Mouse (Mus musculus): ENCODE results near the gene Plekhf1. TPM values are rescaled to one million over a fixed set of nuclear protein-coding genes. Genes with fewer than 3 reads are reported as not detected.

Gene Plekhf1
- polyA plus RNA-seq, 1 experiment from 2014 or later = 1.2 TPM

DNA sequence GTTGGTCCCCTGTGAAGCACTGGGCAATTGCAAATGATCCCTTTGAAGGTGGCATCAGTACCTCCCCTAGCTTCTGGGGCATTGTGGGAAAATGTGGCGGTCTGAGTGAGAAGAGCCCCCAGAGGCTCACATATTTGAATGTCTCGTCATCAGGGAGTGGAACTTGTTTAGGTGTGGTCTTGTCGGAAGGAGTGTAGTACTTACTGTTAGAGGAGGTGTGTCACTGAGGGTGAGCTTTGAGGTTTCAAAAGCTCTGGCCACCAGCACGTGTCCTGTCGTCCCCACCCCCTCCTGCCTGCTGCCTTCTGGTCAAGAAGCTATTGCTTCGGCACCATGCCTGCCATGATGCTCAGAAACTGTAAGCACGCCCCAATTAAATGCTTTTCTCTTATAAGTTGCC lies 12.5 kb downstream of the Plekhf1 start:
- Histone ChIP-seq H3K27me3 (no peaks in the 10 kb centered on the region), H3K9ac (replicated peaks) (no peak overlapping the region), H3K36me3 (no peaks in the 10 kb centered on the region), H3K4me1 (no peaks in the 10 kb centered on the region), H3K4me2 (replicated peaks) (no peak overlapping the region), H3K27ac (replicated peaks) (no peak overlapping the region), H3K4me3 (no peak overlapping the region), H3K9me3 (no peaks in the 10 kb centered on the region)
- ATAC-seq (ENCODE audit: low FRiP score, low read depth) = no peak
- 77% methylated on average over 7 of the region's 7 CpGs for WGBS

DNA sequence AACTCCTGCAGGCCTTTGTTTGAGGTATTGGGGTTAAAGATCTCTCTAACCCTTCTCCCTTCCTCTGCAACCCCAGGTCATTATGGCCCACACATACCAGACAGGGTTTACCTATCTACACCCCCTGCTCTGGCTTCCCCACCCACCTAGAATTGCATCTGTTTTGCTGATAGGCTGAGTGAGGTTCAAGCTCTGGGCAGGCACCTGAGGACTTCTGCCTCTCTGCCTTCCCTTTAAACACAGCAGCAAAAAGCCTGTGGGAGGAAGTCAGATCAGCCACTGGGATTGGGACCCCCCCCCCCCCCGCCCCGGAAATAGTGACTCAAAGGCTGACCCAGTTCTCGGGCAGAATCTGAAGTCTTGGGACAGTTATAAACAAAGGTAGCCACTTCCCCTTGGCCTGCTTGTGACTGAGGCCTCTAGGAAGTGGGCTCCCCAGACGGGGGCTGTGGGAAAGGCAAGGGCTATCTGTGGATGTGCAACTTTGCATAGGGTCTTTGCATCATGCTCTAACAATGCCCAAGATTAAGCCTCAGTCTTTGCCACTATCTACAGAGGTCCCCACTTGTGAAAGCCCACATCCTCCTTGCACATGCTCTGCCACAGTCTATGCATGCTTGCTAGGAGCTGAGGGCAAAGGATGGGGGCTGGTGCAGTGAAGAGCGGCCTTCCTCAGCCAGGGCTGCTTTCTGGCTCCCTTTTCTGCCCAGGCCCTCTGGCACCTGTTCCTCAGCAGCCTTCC lies 13.2 kb downstream of the Plekhf1 start:
- H3K27ac ChIP-seq (replicated peaks) = no peak overlapping the region
- H3K4me1 ChIP-seq = no peaks in the 10 kb centered on the region
- H3K27me3 ChIP-seq = no peaks in the 10 kb centered on the region
- no peak overlapping the region for H3K4me2 ChIP-seq (replicated peaks)
- no peak overlapping the region for H3K9ac ChIP-seq (replicated peaks)
- H3K36me3 ChIP-seq = no peaks in the 10 kb centered on the region
- 84% methylated on average over 5 of the region's 5 CpGs for WGBS
- no peaks in the 10 kb centered on the region for H3K9me3 ChIP-seq
- H3K4me3 ChIP-seq = no peak overlapping the region
- no peak for ATAC-seq (ENCODE audit: low FRiP score, low read depth)

DNA sequence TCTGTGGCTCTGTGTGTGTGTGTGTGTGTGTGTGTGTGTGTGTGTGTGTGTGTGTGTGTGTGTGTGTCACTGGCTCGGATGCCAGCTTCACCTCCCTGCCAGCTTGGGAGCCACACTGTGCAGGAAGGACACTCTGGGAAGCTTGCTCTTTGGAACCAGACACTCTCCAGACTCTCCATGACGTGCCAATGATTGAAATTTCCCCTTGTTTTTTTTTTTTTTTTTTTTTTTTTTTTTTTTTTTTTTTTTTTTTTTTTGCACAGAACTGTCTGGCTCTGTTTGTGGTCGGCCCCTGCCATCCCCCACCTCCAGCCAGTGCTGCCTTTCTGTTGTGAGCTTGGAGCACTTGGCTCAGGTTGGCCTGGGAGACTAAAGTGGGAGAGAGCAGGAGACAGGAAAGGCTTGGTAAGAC lies 15.2 kb downstream of the Plekhf1 start:
- Histone ChIP-seq H3K9ac (replicated peaks) (no peak overlapping the region), H3K27me3 (no peaks in the 10 kb centered on the region), H3K27ac (replicated peaks) (no peak overlapping the region), H3K4me1 (no peaks in the 10 kb centered on the region), H3K36me3 (no peaks in the 10 kb centered on the region), H3K4me2 (replicated peaks) (no peak overlapping the region), H3K4me3 (no peak overlapping the region), H3K9me3 (no peaks in the 10 kb centered on the region)
- no peak for ATAC-seq (ENCODE audit: low FRiP score, low read depth)
- WGBS = 56% methylated on average over 3 of the region's 3 CpGs

DNA sequence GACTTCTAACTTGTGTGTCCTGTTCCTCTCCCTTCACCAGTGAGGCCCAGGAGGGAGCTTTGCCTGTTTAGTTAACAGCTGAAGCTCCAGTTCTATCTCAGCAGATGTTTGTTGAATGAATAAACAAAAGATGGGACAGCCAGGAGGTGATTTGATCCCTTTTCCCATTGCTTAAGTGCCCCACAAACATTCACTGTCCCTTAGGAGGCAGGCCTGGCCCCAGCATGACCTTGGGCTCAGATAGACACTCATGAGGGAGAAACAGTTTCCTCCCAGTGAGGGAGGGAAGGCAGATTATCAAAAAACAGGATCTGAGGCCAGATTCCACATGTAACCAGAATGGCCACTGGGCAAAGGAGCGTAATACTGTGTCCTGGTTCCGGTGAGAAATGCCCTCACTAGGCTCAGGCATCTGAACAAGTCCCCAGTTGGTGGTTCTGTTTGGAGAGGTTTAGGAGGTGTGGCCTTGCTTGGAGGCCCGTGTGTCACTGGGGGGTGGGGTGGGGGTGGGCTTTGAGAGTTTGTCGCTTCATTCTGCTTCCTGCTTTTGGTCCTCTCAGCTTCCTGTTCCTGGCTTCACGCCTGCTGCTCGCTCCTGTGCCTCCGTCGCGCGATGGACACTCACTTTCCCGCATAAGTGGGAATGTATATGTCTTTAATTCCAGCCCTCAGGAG lies 18.2 kb downstream of the Plekhf1 start:
- 75% methylated on average over 11 of the region's 11 CpGs for whole genome bisulfite sequencing
- Histone ChIP-seq H3K27me3 (no peaks in the 10 kb centered on the region), H3K4me3 (no peak overlapping the region), H3K4me2 (replicated peaks) (no peak overlapping the region), H3K4me1 (no peaks in the 10 kb centered on the region), H3K9me3 (no peaks in the 10 kb centered on the region), H3K9ac (replicated peaks) (no peak overlapping the region), H3K36me3 (no peaks in the 10 kb centered on the region), H3K27ac (replicated peaks) (no peak overlapping the region)
- ATAC-seq (ENCODE audit: low FRiP score, low read depth) = no peak

DNA sequence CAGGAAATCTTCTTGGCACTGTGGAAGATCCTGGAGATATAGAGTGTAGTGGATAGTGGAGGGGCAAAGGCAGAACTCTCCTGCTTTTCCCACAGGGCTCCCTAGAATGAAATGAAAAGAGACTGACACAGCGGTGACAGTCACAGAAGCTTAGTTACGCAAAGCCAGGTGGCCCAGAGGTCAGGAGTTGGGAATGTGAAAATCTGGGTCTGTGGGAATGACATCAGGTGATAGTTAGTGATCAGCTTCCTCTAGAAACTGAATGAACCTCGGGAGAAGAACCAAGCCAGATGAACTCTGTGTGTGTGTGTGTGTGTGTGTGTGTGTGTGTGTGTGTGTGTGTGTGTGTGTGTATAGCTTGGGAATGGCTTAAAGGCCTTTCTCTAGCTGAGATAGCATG lies 18.8 kb downstream of the Plekhf1 start:
- WGBS = 72% methylated on average over 3 of the region's 3 CpGs
- H3K9me3 ChIP-seq = peaks cover 4% of the 10 kb centered on the region; the same call in 1 of the 2 replicates
- no peak overlapping the region for H3K27ac ChIP-seq (replicated peaks)
- no peak for ATAC-seq (ENCODE audit: low FRiP score, low read depth)
- no peak overlapping the region for H3K4me3 ChIP-seq
- no peaks in the 10 kb centered on the region for H3K27me3 ChIP-seq
- no peaks in the 10 kb centered on the region for H3K4me1 ChIP-seq
- no peaks in the 10 kb centered on the region for H3K36me3 ChIP-seq
- no peak overlapping the region for H3K9ac ChIP-seq (replicated peaks)
- H3K4me2 ChIP-seq (replicated peaks) = no peak overlapping the region

DNA sequence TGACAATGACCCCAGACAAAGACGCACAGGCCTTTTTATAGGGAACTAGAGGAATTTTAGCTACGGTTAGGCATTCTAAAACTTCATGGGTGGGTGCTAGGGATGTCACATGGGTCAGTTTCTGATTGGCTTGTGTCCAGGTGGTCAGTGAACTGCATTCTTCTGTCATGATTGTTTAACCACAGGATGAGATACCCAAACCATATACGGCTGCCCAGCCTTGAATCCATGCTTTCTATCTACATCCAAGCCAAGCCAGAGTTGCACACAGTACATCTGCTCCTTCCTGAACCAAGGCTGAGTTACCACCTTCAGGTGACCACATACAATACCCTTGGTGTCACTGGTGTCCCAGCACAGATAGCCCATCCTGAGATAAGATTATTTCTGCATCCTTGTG lies 21.3 kb downstream of the Plekhf1 start:
- no peaks in the 10 kb centered on the region for H3K36me3 ChIP-seq
- peaks cover 4% of the 10 kb centered on the region; the same call in 1 of the 2 replicates for H3K9me3 ChIP-seq
- H3K9ac ChIP-seq (replicated peaks) = no peak overlapping the region
- H3K27ac ChIP-seq (replicated peaks) = no peak overlapping the region
- H3K4me2 ChIP-seq (replicated peaks) = no peak overlapping the region
- no peaks in the 10 kb centered on the region; the same call in 1 of the 2 replicates for H3K27me3 ChIP-seq
- WGBS = 84% methylated on average over 3 of the region's 3 CpGs
- no peak for ATAC-seq (ENCODE audit: low FRiP score, low read depth)
- H3K4me1 ChIP-seq = no peaks in the 10 kb centered on the region
- H3K4me3 ChIP-seq = no peak overlapping the region

DNA sequence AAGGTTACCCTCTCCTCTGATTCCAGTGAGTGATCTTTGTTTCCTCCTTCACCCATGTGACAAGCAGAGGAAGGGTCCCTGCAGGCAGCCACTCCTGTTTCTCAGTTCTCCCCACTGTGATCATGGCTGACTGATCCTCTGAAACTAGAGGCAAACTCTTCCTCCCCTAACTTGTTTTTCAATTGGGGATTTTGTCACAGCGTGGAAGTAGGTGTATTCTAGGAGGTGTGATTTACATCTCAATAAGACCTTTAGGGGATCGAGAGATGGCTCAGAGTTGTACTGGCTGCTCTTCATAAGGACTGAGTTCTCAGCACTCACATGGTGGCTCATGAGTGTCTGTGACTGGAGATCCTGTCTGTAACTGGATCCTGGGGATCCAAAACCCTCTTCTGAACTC lies 22.0 kb downstream of the Plekhf1 start:
- H3K4me1 ChIP-seq = 0 out of 2 replicates have a peak, but pooled peaks cover under 1% of the 10 kb centered on the region
- H3K36me3 ChIP-seq = no peaks in the 10 kb centered on the region

DNA sequence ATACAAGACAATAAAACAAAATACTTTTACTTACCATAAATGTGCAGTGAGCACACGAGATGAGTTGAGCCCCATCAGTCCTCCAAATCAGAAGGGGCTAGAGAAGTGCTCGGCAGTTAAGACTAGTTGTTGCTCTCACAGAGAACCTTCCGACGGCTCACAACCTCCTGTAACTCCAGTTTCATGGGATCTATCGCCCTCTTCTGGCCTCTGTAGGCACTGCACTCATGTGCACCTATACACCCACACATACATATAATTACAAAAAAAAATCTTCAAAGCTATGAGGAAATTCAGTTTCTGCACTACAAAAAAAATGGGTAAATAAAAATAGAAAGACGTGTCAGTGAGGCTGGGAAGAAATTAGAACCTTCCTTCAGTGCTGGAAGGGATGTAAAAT lies 23.5 kb downstream of the Plekhf1 start:
- no peaks in the 10 kb centered on the region; the same call in 1 of the 2 replicates for H3K27me3 ChIP-seq
- 90% methylated on average over 6 of the region's 6 CpGs for WGBS
- H3K36me3 ChIP-seq = no peaks in the 10 kb centered on the region

More for the DNA sequence above, 22.0 kb downstream of the Plekhf1 start:
- Histone ChIP-seq H3K9me3 (peaks cover 4% of the 10 kb centered on the region; the same call in 1 of the 2 replicates), H3K4me2 (replicated peaks) (no peak overlapping the region), H3K27ac (replicated peaks) (no peak overlapping the region), H3K4me3 (no peak overlapping the region), H3K27me3 (no peaks in the 10 kb centered on the region; the same call in 1 of the 2 replicates), H3K9ac (replicated peaks) (no peak overlapping the region)
- WGBS = 28% methylated on average over 2 of the region's 2 CpGs
- no peak for ATAC-seq (ENCODE audit: low FRiP score, low read depth)

DNA sequence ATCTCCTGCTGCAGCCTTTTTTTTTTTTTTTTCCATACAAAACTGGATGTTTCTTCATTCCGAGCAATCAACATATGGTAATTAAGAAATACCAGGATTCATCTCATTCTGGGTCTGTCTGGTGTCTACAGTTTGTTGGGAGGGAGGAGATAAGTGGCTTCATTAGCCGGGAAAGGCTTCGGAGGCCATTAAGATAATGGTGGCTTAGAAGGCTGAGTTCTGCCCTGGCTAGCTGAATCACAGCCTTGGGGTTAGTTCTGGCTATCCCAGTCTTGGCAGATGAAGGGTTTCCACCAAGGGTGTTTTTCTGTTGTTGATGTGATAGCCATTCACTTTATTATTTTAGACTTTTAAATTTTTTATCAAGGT lies 26.5 kb downstream of the Plekhf1 start:
- H3K27me3 ChIP-seq = no peaks in the 10 kb centered on the region; the same call in 1 of the 2 replicates
- no peak overlapping the region for H3K9ac ChIP-seq (replicated peaks)
- 38% methylated on average over 3 of the region's 3 CpGs for WGBS
- peaks cover 4% of the 10 kb centered on the region; the same call in 1 of the 2 replicates for H3K9me3 ChIP-seq
- no peak overlapping the region for H3K4me3 ChIP-seq
- H3K36me3 ChIP-seq = 0 out of 2 replicates have a peak, but pooled peaks cover 3% of the 10 kb centered on the region
- H3K4me1 ChIP-seq = peaks cover 5% of the 10 kb centered on the region; the same call in 1 of the 2 replicates
- no peak overlapping the region for H3K4me2 ChIP-seq (replicated peaks)
- no peak overlapping the region for H3K27ac ChIP-seq (replicated peaks)
- peak; percentile 35; the same call in 1 of the 2 replicates for ATAC-seq (ENCODE audit: low FRiP score, low read depth)

More for the DNA sequence above, 23.5 kb downstream of the Plekhf1 start:
- no peak for ATAC-seq (ENCODE audit: low FRiP score, low read depth)
- H3K9me3 ChIP-seq = peaks cover 4% of the 10 kb centered on the region; the same call in 1 of the 2 replicates
- no peak overlapping the region for H3K4me3 ChIP-seq
- H3K4me1 ChIP-seq = peaks cover 5% of the 10 kb centered on the region; the same call in 1 of the 2 replicates
- no peak overlapping the region for H3K27ac ChIP-seq (replicated peaks)
- no peak overlapping the region for H3K4me2 ChIP-seq (replicated peaks)
- H3K9ac ChIP-seq (replicated peaks) = no peak overlapping the region

DNA sequence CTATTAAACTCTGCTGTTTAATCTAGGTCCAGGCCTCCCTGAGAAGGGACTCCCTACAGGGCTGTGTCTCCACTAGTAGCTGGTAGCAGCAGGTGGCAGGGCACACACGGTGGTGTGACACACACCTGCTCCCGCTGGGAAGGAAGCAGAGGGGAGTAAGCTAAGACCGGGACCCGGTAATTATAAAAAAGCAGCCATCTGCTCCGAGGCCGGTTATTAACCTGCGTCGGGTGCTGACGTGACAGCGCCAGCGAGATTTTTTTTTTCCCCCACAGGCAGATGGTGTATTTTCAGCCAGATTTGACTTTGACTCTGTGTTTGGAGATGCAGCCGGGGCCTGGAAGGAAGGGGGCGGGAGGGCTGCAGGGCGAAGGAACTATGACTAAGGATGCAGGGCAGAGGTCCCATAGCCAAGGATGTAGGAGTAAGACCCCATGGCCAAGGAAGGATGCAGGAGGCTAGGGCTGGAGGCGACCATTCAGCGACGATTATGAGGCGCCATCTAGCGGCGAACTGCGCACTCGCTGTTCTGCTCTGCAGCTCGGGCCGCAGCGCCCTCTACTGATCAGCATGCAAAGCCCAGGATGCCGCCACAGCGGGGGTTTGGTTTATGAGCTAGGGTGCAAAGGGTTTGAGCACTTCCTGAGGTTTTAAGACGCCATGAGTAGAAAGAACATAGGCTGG lies 27.1 kb downstream of the Plekhf1 start:
- Histone ChIP-seq H3K36me3 (0 out of 2 replicates have a peak, but pooled peaks cover 3% of the 10 kb centered on the region), H3K9me3 (peaks cover 4% of the 10 kb centered on the region; the same call in 1 of the 2 replicates), H3K27ac (replicated peaks) (no peak overlapping the region), H3K27me3 (no peaks in the 10 kb centered on the region; the same call in 1 of the 2 replicates), H3K4me1 (peaks cover 5% of the 10 kb centered on the region; the same call in 1 of the 2 replicates), H3K9ac (replicated peaks) (no peak overlapping the region; the same call in 1 of the 2 replicates), H3K4me3 (peak overlapping the region; percentile 32), H3K4me2 (replicated peaks) (peak overlapping the region; percentile 54)
- WGBS = 3% methylated on average over 28 of the region's 28 CpGs
- peak; percentile 94 for ATAC-seq (ENCODE audit: low FRiP score, low read depth)

DNA sequence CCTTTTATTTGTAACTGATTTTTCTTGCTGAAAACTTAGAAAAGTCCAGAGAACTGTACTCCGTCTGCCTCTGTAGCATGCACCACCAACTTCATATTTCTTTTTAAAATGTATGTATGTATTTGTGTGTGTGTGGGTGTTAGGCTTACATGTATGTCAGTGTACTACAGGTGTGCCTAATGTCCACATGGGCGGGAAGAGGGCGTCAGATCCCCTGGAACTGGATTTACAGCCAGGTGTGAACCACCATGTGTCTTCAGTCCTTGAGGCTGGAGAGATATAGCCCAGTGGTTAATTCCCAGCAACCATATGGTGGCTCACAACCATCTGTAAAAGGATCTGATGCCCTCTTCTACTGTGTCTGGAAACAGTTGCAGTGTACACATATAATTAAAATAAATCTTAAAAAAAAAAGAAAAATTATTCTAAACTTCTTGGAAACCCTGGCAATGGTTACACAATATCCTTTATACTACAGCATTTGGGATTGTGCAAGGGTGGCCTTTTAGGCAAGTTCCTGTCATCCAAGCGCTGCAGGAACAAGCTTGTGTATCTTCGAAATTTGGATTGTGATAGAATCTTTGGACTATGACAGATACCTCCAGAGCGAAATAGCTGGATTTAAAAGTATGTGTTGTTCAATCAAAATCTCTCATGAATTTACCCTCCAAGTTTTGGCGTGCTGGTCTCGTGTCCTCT lies 27.8 kb downstream of the Plekhf1 start:
- peaks cover 4% of the 10 kb centered on the region; the same call in 1 of the 2 replicates for H3K9me3 ChIP-seq
- H3K36me3 ChIP-seq = 0 out of 2 replicates have a peak, but pooled peaks cover 3% of the 10 kb centered on the region
- ATAC-seq (ENCODE audit: low FRiP score, low read depth) = no peak
- H3K4me3 ChIP-seq = no peak overlapping the region; the same call in 1 of the 2 replicates
- H3K4me2 ChIP-seq (replicated peaks) = peak overlapping the region; percentile 54
- H3K27ac ChIP-seq (replicated peaks) = no peak overlapping the region
- H3K4me1 ChIP-seq = peaks cover 5% of the 10 kb centered on the region; the same call in 1 of the 2 replicates
- 66% methylated on average over 8 of the region's 8 CpGs for WGBS
- no peaks in the 10 kb centered on the region; the same call in 1 of the 2 replicates for H3K27me3 ChIP-seq
- no peak overlapping the region for H3K9ac ChIP-seq (replicated peaks)

All from midbrain, embryonic 12.5 days (tissue).